Mouse (Mus musculus) G1E (cell line): ENCODE results near the gene Adamts7. TPM values are rescaled to one million over a fixed set of nuclear protein-coding genes. Genes with fewer than 3 reads are reported as not detected.

Source experiments
- ATAC-seq: 2 replicates; pipeline ENCODE4 v1.8.0; 2016; ENCODE audit warnings: mild to moderate bottlenecking; ENCODE audit not compliant: insufficient number of reproducible peaks, poor library complexity, low FRiP score, severe bottlenecking; ENCODE audit errors: extremely low read depth
- DNase-seq: peaks from one replicate; pipeline ENCODE4 v3.0.0; 2012; ENCODE audit warnings: low spot score
- H3K27me3 ChIP-seq: 2 replicates; pipeline ENCODE4 v1.6.1; 2012; ENCODE audit warnings: mild to moderate bottlenecking, low read length, inconsistent platforms; ENCODE audit not compliant: insufficient read depth
- H3K36me3 ChIP-seq: replicated peaks from 2 replicates; pipeline ENCODE3; 2012; ENCODE audit warnings: mild to moderate bottlenecking, inconsistent platforms
- H3K4me1 ChIP-seq: 2 replicates; pipeline ENCODE4 v1.6.1; 2012; ENCODE audit warnings: low read depth, low read length, inconsistent platforms, mixed read lengths; ENCODE audit not compliant: insufficient read depth
- H3K4me3 ChIP-seq: 2 replicates; pipeline ENCODE4 v1.5.1; 2012; ENCODE audit warnings: low read depth, mild to moderate bottlenecking, inconsistent platforms, low read length, moderate library complexity, mixed read lengths
- H3K9me3 ChIP-seq: replicated peaks from 2 replicates; pipeline ENCODE4 v1.6.1; 2012; ENCODE audit warnings: inconsistent platforms
- CTCF ChIP-seq: IDR thresholded peaks from 2 replicates; pipeline ENCODE4 v1.5.1; 2012; ENCODE audit warnings: low read depth, low read length, inconsistent platforms, mixed read lengths
- GATA1 ChIP-seq: IDR thresholded peaks from 2 replicates; pipeline ENCODE4 v1.6.1; 2012; ENCODE audit warnings: borderline replicate concordance, low read length, inconsistent platforms, mixed read lengths
- GATA2 ChIP-seq: IDR thresholded peaks from 2 replicates; pipeline ENCODE4 v1.6.1; 2012; ENCODE audit warnings: low read depth, low read length, inconsistent platforms, borderline replicate concordance
- POLR2AphosphoS5 ChIP-seq: IDR thresholded peaks from 2 replicates; pipeline ENCODE4 v1.6.1; 2012; ENCODE audit warnings: low read depth, low read length, inconsistent platforms; ENCODE audit not compliant: insufficient replicate concordance
- TAL1 ChIP-seq: conservative IDR thresholded peaks from 2 replicates; pipeline ENCODE4 v1.6.1; 2012; ENCODE audit warnings: low read depth, low read length, inconsistent platforms, mixed read lengths
- polyA plus RNA-seq: library from polyadenylated mRNA; stranded (reverse); fragments of >175 nt; gene quantifications from 2 replicates; pipeline ENCODE4 v1.2.3, GENCODE M21; 2012
- total RNA-seq, 2 experiments: library from RNA; stranded (forward) in 1 of 2; stranded (reverse) in 1 of 2; fragments of 200-1000 nt in 1 of 2; fragments of >200 nt in 1 of 2; fragmentation: Nextera tagmentation in 1 of 2; gene quantifications; 2 replicates each; pipeline ENCODE4 v1.2.3; 2014 to 2017

The Adamts7 gene
- total and polyA plus RNA-seq, 3 experiments: not detected

DNA sequence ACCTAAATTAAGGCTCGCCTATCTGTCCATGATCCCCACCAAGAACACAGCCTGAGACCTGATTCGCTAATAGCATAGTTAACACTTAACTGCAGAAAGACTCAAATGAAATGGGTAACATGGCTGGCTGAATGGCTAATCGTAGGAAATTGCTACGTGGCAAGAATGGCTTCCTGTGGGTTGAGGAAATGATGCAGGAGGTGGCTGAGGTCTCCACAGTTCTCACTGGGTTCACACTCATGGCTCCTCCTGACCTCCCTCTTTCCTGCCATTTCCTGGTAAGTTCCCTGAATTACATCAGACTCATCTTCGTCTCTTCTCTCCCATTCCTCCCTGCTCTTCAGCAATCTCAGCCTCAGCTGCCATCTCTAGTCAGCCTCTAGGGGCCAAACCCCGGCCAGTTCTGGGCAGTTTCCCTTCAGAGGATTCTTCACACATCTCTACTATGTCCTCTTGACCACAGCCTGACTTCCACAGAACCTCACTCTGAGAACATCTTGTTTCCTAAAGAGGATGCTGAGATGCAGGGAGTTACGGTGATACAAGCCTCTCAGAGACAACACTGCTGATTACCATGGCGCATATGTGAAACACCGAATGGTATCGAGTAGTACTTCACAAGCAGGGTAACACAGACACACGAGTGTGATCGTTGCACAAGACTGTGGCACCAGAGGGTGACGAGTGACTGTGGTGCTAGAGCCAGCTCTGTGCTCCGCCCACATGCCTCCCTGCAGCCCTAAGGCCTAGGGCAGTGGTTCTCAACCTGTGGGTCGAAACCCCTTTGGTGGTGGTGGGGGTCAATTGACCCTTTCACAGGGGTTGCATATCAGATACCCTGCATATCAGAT is 81.7 kb downstream of the Adamts7 start:
- Histone ChIP-seq H3K36me3 (no peaks in the 10 kb centered on the region), H3K9me3 (peaks cover 40% of the 10 kb centered on the region), H3K4me1 (peaks cover 4% of the 10 kb centered on the region), H3K27me3 (no peaks in the 10 kb centered on the region), H3K4me3 (no peak overlapping the region)
- TF ChIP-seq TAL1 (no peak), GATA1 (no peak), CTCF (no peak), POLR2AphosphoS5 (no peak), GATA2 (no peak)
- no peak for ATAC-seq
- DNase-seq: no peak

DNA sequence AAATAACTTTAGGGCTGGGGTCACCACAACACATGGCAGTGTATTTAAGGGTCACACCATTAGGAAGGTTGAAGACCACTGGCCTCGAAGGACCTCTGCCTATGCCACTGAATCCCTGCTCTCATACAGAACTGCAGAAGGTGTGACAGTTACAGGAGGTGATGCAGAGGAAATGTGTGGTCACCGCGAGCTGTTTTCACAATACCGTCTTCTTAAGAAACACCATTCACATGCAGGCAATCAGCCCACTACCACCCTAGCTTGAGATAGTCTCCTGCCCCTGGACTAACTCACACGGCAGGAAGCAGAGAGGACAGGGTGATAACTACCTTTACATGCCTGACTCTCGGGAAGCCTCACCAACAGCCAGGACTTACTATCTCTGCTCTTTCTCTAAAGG is 82.3 kb downstream of the Adamts7 start:
- no peaks in the 10 kb centered on the region for H3K36me3 ChIP-seq
- no peaks in the 10 kb centered on the region for H3K27me3 ChIP-seq
- DNase-seq (no peak), ATAC-seq (no peak)
- peaks cover 4% of the 10 kb centered on the region for H3K4me1 ChIP-seq
- peaks cover 43% of the 10 kb centered on the region for H3K9me3 ChIP-seq
- H3K4me3 ChIP-seq: no peak overlapping the region
- TF ChIP-seq TAL1: no peak
- no peak for TF ChIP-seq GATA1
- no peak for TF ChIP-seq GATA2
- no peak for TF ChIP-seq CTCF
- no peak for TF ChIP-seq POLR2AphosphoS5

DNA sequence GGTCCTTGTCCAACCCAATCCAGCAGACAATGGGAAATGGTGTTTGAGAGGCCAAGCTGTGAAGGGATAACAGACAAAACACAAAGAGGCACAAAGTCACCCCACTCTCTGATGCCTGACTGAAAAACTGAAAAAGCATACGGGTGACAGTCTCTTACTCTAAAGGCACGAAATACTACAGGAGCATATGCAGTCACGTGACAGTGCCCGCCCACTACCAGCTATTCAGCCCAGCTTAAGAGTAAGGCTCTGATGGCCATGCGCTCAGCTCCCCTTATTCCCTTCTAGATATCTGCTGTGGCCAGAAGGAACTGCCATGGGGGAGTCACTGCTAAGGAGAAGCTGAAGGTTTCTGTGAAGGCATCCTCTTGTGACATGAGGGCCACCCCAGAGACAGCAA is 82.9 kb downstream of the Adamts7 start:
- Histone ChIP-seq H3K9me3 (peaks cover 43% of the 10 kb centered on the region), H3K4me3 (no peak overlapping the region), H3K27me3 (no peaks in the 10 kb centered on the region), H3K4me1 (peaks cover 4% of the 10 kb centered on the region), H3K36me3 (no peaks in the 10 kb centered on the region)
- TF ChIP-seq POLR2AphosphoS5 (no peak), TAL1 (no peak), GATA2 (no peak), CTCF (no peak), GATA1 (no peak)
- DNase-seq (no peak), ATAC-seq (no peak)

DNA sequence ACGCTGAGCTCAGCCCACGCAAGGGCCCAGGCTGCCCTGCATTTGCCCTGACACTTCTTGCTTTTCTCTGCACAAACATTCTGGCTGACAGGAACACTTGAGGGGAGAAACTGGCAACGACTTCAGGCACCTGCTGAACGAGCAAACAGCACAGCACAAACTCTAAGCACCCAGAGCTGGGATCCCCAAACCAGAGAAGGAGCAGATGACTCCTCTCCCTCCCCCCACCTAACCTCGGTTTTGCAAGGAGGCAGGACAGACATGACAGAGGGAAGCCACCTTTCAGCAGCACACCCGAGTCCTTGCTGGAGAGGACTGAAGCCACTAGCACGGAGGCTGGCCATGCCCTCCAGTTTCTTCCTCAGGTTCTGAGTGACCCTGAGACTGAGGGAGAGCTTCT is 84.4 kb downstream of the Adamts7 start:
- DNase-seq (no peak), ATAC-seq (no peak)
- Histone ChIP-seq H3K36me3 (no peaks in the 10 kb centered on the region), H3K4me3 (no peak overlapping the region), H3K27me3 (no peaks in the 10 kb centered on the region), H3K4me1 (peaks cover 4% of the 10 kb centered on the region), H3K9me3 (peaks cover 49% of the 10 kb centered on the region)
- TF ChIP-seq CTCF (no peak), POLR2AphosphoS5 (no peak), GATA1 (no peak), GATA2 (no peak), TAL1 (no peak)

DNA sequence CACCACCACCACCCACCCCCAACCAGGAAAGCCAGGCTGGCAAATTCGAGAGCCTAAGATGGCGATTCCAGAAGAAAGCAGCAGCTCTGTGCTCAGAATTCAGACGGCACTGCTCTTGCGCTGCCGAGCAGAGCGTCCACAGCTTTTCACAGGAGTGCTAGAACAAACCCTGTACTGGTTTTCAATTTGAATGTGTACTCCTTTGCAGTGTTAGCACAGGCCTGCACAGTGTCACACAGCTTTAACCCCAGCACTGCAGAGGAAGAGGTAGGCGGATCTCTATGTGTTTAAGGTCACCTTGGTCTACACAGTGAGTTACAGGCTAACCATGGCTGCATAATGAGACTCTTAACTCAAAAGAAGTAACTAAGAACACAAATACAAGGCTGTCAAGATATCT is 85.5 kb downstream of the Adamts7 start:
- Histone ChIP-seq H3K9me3 (peaks cover 43% of the 10 kb centered on the region), H3K36me3 (no peaks in the 10 kb centered on the region), H3K4me3 (no peak overlapping the region), H3K27me3 (no peaks in the 10 kb centered on the region), H3K4me1 (peaks cover 4% of the 10 kb centered on the region)
- TF ChIP-seq TAL1: no peak
- TF ChIP-seq CTCF: no peak
- TF ChIP-seq GATA1: no peak
- no peak for TF ChIP-seq GATA2
- no peak for TF ChIP-seq POLR2AphosphoS5
- DNase-seq (no peak), ATAC-seq (no peak)

DNA sequence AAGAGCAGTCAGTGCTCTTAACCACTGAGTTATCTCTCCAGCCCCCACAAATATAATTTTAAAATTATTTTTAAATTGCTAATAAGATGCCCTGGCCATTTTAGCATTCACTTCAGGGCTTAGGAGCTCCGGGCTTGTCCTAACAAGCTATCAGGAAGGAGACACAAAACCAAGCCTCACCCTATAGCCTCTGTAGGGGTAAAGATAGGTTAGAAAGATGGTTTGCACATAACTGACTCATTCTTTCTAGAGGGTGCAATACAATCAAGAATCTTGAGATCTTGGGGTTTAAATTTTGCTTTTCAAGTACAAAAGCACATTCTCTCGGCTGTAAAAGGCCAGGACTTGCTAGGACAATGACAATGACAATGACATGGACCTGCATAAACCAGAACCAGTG is 86.2 kb downstream of the Adamts7 start:
- TF ChIP-seq CTCF: no peak
- TF ChIP-seq GATA2: no peak
- no peak for TF ChIP-seq GATA1
- no peak for TF ChIP-seq TAL1
- no peak for TF ChIP-seq POLR2AphosphoS5
- H3K4me1 ChIP-seq: peaks cover 4% of the 10 kb centered on the region
- H3K36me3 ChIP-seq: no peaks in the 10 kb centered on the region
- ATAC-seq (no peak), DNase-seq (no peak)
- H3K9me3 ChIP-seq: peaks cover 43% of the 10 kb centered on the region
- no peak overlapping the region for H3K4me3 ChIP-seq
- H3K27me3 ChIP-seq: no peaks in the 10 kb centered on the region
